Mouse (Mus musculus) stomach, postnatal 0 days (tissue): ENCODE results near the gene Klf7.

Experiments used
- CTCF ChIP-seq: IDR thresholded peaks from 2 replicates; pipeline ENCODE4 v1.5.1; 2016; ENCODE audit warnings: antibody characterized with exemption, low read depth, mild to moderate bottlenecking, moderate library complexity
- EP300 ChIP-seq: optimal IDR thresholded peaks from 2 replicates; pipeline ENCODE3; 2016; ENCODE audit warnings: antibody characterized with exemption

GRCm38 (mm10) chr1:64038343-64038742 lies 83.7 kb downstream of the Klf7 start:
- no peak for TF ChIP-seq CTCF
- TF ChIP-seq EP300, result no peak
